Mouse (Mus musculus): ENCODE data around the gene Cxcl9.

Gene Cxcl9

GRCm38 (mm10) chr5:92282571-92282970, 45.3 kb downstream of the Cxcl9 start:
- DNase-seq (ENCODE audit: low read depth, low spot score) = peak; percentile 31

- peak; percentile 60 for DNase-seq (ENCODE audit: low read depth, low spot score)
Measured at GRCm38 (mm10) chr5:92278942-92279537, 48.8 kb downstream of the Cxcl9 start.

- DNase-seq (ENCODE audit: low read depth, low spot score) = peak; percentile 84
Measured at GRCm38 (mm10) chr5:92277437-92278394, 50.2 kb downstream of the Cxcl9 start, which contains the start of gene Naaa. Gene Naaa, minus strand, starts transcription at chr5:92278170.
